Mouse (Mus musculus) midbrain, embryonic 16.5 days (tissue): ENCODE results near the gene Fam189a1. TPM values are rescaled to one million over a fixed set of nuclear protein-coding genes. Genes with fewer than 3 reads are reported as not detected.

ENCODE experiments used
- ATAC-seq: fragments of 200-750 bp; cut with Nextera tagmentation; 2 replicates; pipeline ENCODE4 v1.8.0; 2017; ENCODE audit warnings: moderate TSS enrichment
- H3K27ac ChIP-seq: fragments of 300-500 bp; sonication (generic); 2 replicates; pipeline ENCODE4 v1.5.1; 2014; ENCODE audit warnings: mild to moderate bottlenecking, low read length, mixed read lengths
- H3K27me3 ChIP-seq: fragments of 300-500 bp; sonication (generic); 2 replicates; pipeline ENCODE4 v1.6.1; 2014; ENCODE audit warnings: low read depth, low read length, mixed read lengths; ENCODE audit not compliant: control insufficient read depth, insufficient read depth
- H3K36me3 ChIP-seq: fragments of 300-500 bp; sonication (generic); 2 replicates; pipeline ENCODE4 v1.6.1; 2014; ENCODE audit warnings: mild to moderate bottlenecking, low read length, moderate library complexity, mixed read lengths; ENCODE audit not compliant: control insufficient read depth, insufficient read depth
- H3K4me1 ChIP-seq: fragments of 300-500 bp; sonication (generic); 2 replicates; pipeline ENCODE4 v1.6.1; 2014; ENCODE audit warnings: mild to moderate bottlenecking, low read length, mixed read lengths; ENCODE audit not compliant: control insufficient read depth, insufficient read depth
- H3K4me2 ChIP-seq: fragments of 300-500 bp; sonication (generic); 2 replicates; pipeline ENCODE4 v1.6.1; 2014; ENCODE audit warnings: mild to moderate bottlenecking, low read length, mixed read lengths
- H3K4me3 ChIP-seq: fragments of 300-500 bp; sonication (generic); 2 replicates; pipeline ENCODE4 v1.5.1; 2014; ENCODE audit warnings: low read depth, mild to moderate bottlenecking, low read length, moderate library complexity, mixed read lengths
- H3K9ac ChIP-seq: fragments of 300-500 bp; sonication (generic); 2 replicates; pipeline ENCODE4 v1.6.1; 2014; ENCODE audit warnings: low read depth, low read length, mixed read lengths
- H3K9me3 ChIP-seq: fragments of 300-500 bp; sonication (generic); replicated peaks from 2 replicates; pipeline ENCODE4 v1.6.1; 2014; ENCODE audit warnings: mild to moderate bottlenecking, low read length, mixed read lengths; ENCODE audit not compliant: control insufficient read depth, poor library complexity, severe bottlenecking
- WGBS: fragments of 180-500 bp; shearing (Covaris S2); extraction: QIAGEN DNeasy Blood & Tissue Kit; methylation state at CpG from one replicate; pipeline ENCODE4 v1.1.7; 2014; 5-methylcytosine and 5-hydroxymethylcytosine counted together
- polyA plus RNA-seq: library from polyadenylated mRNA; unstranded; fragments of >200 nt; fragmentation: Nextera tagmentation; extraction: Ambion mirVana; gene quantifications from 2 replicates; pipeline ENCODE4 v1.2.1, GENCODE M21; 2015

The Fam189a1 gene
- polyA plus RNA-seq, 1 experiment from 2014 or later: 7.6 TPM

- no peaks in the 10 kb centered on the region for H3K4me1 ChIP-seq
- no peak overlapping the region for H3K4me3 ChIP-seq
- H3K36me3 ChIP-seq: no peaks in the 10 kb centered on the region
- no peak overlapping the region for H3K4me2 ChIP-seq
- H3K27ac ChIP-seq: no peak overlapping the region
- no peaks in the 10 kb centered on the region for H3K27me3 ChIP-seq
- no peaks in the 10 kb centered on the region for H3K9me3 ChIP-seq
- ATAC-seq: no peak
- WGBS: 81% methylated on average over 3 of the region's 3 CpGs
- H3K9ac ChIP-seq: no peak overlapping the region
These were observed 293.4 kb downstream of the Fam189a1 start for GRCm38 (mm10) chr7:64862978-64863377.

GRCm38 (mm10) chr7:64856526-64857082, 299.8 kb downstream of the Fam189a1 start:
- WGBS: 76% methylated on average over 12 of the region's 12 CpGs
- no peak for ATAC-seq

GRCm38 (mm10) chr7:64855976-64856375, 300.4 kb downstream of the Fam189a1 start:
- ATAC-seq: no peak
- Histone ChIP-seq H3K4me2 (peak overlapping the region; percentile 16; the same call in 1 of the 2 replicates), H3K36me3 (no peaks in the 10 kb centered on the region), H3K27me3 (no peaks in the 10 kb centered on the region), H3K9ac (no peak overlapping the region), H3K27ac (no peak overlapping the region), H3K4me3 (no peak overlapping the region), H3K4me1 (no peaks in the 10 kb centered on the region), H3K9me3 (no peaks in the 10 kb centered on the region)
- 64% methylated on average over 15 of the region's 15 CpGs for WGBS

More at GRCm38 (mm10) chr7:64856526-64857082, 299.8 kb downstream of the Fam189a1 start:
- H3K27ac ChIP-seq: no peak overlapping the region
- H3K9me3 ChIP-seq: no peaks in the 10 kb centered on the region
- H3K4me2 ChIP-seq: peak overlapping the region; percentile 16
- H3K9ac ChIP-seq: no peak overlapping the region
- no peaks in the 10 kb centered on the region for H3K36me3 ChIP-seq
- no peaks in the 10 kb centered on the region for H3K27me3 ChIP-seq
- no peaks in the 10 kb centered on the region for H3K4me1 ChIP-seq
- H3K4me3 ChIP-seq: no peak overlapping the region

- Histone ChIP-seq H3K36me3 (no peaks in the 10 kb centered on the region), H3K4me1 (no peaks in the 10 kb centered on the region), H3K27me3 (no peaks in the 10 kb centered on the region), H3K27ac (no peak overlapping the region), H3K4me2 (no peak overlapping the region), H3K9ac (no peak overlapping the region), H3K9me3 (no peaks in the 10 kb centered on the region), H3K4me3 (no peak overlapping the region)
- no peak for ATAC-seq
- 92% methylated on average over 5 of the region's 10 CpGs for WGBS
These were observed 300.9 kb downstream of the Fam189a1 start for GRCm38 (mm10) chr7:64855389-64855927.

- Histone ChIP-seq H3K4me2 (no peak overlapping the region), H3K27me3 (no peaks in the 10 kb centered on the region), H3K9ac (no peak overlapping the region), H3K9me3 (no peaks in the 10 kb centered on the region), H3K4me3 (no peak overlapping the region), H3K27ac (no peak overlapping the region), H3K4me1 (no peaks in the 10 kb centered on the region), H3K36me3 (no peaks in the 10 kb centered on the region)
- WGBS: 60% methylated on average over 3 of the region's 3 CpGs
- ATAC-seq: no peak
These were observed 305.6 kb downstream of the Fam189a1 start for GRCm38 (mm10) chr7:64850791-64851190.

- no peaks in the 10 kb centered on the region for H3K4me1 ChIP-seq
- no peak overlapping the region for H3K9ac ChIP-seq
- 52% methylated on average over 5 of the region's 5 CpGs for WGBS
- H3K4me2 ChIP-seq: no peak overlapping the region
- H3K36me3 ChIP-seq: no peaks in the 10 kb centered on the region
- no peak overlapping the region for H3K27ac ChIP-seq
- no peaks in the 10 kb centered on the region for H3K9me3 ChIP-seq
- H3K27me3 ChIP-seq: no peaks in the 10 kb centered on the region
- H3K4me3 ChIP-seq: no peak overlapping the region
- ATAC-seq: no peak
These were observed 308.9 kb downstream of the Fam189a1 start for GRCm38 (mm10) chr7:64847366-64847899.

- 87% methylated on average over 3 of the region's 3 CpGs for WGBS
These were observed 310.3 kb downstream of the Fam189a1 start for GRCm38 (mm10) chr7:64846061-64846460.

GRCm38 (mm10) chr7:64840946-64841659, 315.3 kb downstream of the Fam189a1 start:
- H3K9me3 ChIP-seq: no peaks in the 10 kb centered on the region
- peaks cover 15% of the 10 kb centered on the region for H3K4me1 ChIP-seq
- no peaks in the 10 kb centered on the region for H3K27me3 ChIP-seq
- peak overlapping the region; percentile 67; the same call in 1 of the 2 replicates for H3K27ac ChIP-seq
- peak; percentile 80 for ATAC-seq
- H3K4me2 ChIP-seq: 0 out of 2 replicates have a peak overlapping the region, but pooled peaks have one; percentile 11
- WGBS: 17% methylated on average over 10 of the region's 10 CpGs
- no peaks in the 10 kb centered on the region for H3K36me3 ChIP-seq
- no peak overlapping the region for H3K9ac ChIP-seq
- H3K4me3 ChIP-seq: no peak overlapping the region

More at GRCm38 (mm10) chr7:64846061-64846460, 310.3 kb downstream of the Fam189a1 start:
- no peak overlapping the region for H3K4me3 ChIP-seq
- H3K4me1 ChIP-seq: peaks cover 5% of the 10 kb centered on the region
- no peak overlapping the region for H3K4me2 ChIP-seq
- H3K9ac ChIP-seq: no peak overlapping the region
- no peaks in the 10 kb centered on the region for H3K27me3 ChIP-seq
- no peaks in the 10 kb centered on the region for H3K36me3 ChIP-seq
- H3K9me3 ChIP-seq: no peaks in the 10 kb centered on the region
- no peak for ATAC-seq
- H3K27ac ChIP-seq: no peak overlapping the region

GRCm38 (mm10) chr7:64840576-64840895, 315.8 kb downstream of the Fam189a1 start:
- peak overlapping the region; percentile 55 for H3K4me2 ChIP-seq
- no peak overlapping the region for H3K27ac ChIP-seq
- WGBS: 65% methylated on average over 1 of the region's 1 CpGs
- H3K4me1 ChIP-seq: peaks cover 15% of the 10 kb centered on the region
- H3K4me3 ChIP-seq: no peak overlapping the region
- no peaks in the 10 kb centered on the region for H3K9me3 ChIP-seq
- ATAC-seq: no peak
- H3K9ac ChIP-seq: no peak overlapping the region
- H3K27me3 ChIP-seq: no peaks in the 10 kb centered on the region
- no peaks in the 10 kb centered on the region for H3K36me3 ChIP-seq
